Mouse (Mus musculus) cerebellum, postnatal 36 days (tissue): Measurements from ENCODE around the gene Prkci.

Experiments
- DNase-seq, 2 experiments: peaks; one replicate each; pipeline ENCODE4 v3.0.0; 2021 to 2022; ENCODE audit warnings: mixed read lengths in 2 of 2

Prkci gene

DNA sequence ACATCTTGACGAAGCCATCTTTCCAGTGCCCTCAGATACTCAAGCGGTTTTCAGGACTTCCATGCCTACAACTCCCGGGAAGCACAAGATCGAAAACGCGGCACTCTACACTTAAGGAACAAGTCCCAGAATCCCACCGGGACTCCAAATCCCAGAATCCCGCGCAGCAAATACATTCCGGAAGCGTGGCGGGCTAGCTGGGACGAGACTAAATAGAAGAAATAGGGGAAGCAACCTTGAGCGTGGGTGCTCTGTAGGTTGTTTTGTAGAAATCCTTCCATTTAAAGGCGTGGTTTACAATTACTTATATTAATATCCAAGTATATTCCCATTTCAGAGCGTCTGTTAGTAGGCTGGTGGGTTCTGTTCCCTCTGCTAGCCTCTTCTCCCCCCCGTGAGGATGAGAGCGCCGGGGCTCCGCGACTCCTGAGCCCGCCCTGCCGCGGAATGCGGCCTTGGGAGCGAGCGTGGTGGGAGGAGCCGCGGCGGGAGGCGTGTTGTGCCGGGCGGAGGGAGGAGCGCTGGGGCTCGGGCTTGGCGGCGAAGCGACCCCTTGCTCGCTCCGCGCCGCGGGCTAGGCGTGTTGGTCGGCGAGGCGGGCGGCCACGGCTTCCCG lies at the start of gene Prkci:
Prkci (plus strand) TSS at position 465 of the 616 bp plus-strand sequence.
- DNase-seq = peak; percentile 87 to 90

DNA sequence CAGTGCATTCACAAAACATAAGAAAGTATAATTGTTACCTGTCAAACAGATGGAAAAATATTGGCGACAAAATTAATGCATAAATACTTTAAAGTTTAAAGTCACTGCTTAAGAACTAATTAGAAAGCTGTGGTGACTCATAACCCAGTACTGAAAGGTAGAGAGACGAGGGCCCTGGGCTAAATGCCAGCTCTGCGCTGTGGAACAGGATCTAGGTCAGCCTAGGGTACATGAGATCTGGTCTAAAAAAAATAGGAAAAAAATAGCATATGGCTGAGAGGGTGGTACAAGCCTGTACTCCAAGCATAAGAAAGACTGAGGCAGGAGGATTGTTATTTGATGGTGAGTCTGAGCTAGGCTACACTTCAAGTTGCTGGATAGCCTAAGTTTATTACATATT lies 43.9 kb upstream of the Prkci start:
- peak; percentile 77 to 80 for DNase-seq

DNA sequence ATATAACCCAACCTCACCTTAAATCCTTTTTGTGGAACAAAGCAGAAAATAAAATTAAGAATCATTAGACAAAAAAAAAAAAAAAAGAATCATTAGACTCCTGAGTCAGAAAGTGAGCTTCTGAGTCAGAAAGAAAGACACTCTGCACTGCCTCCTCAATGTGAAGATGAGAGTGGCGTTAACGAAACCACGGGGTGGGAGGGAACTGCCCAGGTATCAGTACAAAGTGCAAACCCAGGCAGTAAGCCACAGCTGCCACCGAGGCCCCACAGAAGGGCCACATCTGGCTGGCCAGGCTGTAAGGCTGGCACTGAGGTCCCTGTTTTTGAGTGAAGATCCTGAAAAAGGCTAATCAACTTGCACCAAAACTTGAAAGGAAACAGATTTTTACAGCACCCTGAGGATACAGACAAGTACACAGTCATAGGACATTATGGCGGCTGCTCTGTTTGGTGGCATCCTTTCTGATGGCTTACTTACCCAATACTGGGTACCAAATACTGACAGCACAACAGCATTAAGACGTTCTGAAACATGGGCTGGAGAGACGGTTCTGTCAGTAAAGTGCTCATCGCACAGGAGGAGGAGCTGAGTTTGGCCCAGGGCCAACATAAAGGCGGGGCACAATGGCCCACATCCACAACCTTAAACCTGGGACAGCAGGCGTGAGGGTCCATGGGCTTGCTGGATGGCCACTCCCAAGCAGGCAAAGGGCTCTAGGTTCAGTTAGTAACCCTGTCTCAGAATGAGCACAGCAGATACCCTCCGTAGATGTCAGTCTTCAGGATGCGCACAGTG lies 43.1 kb upstream of the Prkci start:
- no peak for DNase-seq

DNA sequence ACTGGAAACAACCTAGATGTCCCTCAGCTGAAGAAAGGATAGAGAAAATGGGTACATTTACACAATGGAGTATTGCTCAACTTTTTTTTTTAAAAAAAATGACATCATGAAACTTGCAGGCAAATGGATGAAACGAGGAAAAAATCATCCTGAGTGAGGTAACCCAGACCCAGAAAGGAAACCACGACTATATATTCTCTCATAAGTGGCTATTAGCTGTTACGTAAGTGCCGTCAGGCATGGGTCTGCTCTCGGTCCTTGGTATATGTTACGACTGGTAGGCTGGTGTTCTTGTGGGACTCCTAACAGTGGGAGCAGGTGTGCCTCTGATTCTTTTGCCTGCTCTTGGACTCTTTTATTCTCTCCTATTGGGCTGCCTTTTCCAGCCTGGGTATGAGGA lies 39.2 kb upstream of the Prkci start:
- DNase-seq = no peak

DNA sequence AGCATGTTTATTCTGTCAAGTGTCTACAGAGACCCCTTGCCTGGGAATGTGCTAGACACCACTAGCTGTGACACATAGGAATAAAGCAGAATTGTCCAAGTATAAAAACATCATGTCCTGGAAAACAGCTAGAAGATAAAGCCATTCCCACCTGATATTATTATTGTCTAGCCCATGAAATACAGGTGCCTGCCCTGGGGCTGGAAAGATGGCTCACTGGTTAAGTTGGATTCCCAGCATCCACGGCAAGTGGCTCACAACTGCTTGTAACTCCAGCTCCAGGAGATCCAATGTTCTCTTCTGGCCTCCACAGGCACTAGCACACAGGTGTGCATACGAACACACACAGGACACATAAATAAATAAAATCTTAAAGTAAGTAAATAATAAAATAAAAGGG lies 36.8 kb upstream of the Prkci start:
- DNase-seq = no peak

DNA sequence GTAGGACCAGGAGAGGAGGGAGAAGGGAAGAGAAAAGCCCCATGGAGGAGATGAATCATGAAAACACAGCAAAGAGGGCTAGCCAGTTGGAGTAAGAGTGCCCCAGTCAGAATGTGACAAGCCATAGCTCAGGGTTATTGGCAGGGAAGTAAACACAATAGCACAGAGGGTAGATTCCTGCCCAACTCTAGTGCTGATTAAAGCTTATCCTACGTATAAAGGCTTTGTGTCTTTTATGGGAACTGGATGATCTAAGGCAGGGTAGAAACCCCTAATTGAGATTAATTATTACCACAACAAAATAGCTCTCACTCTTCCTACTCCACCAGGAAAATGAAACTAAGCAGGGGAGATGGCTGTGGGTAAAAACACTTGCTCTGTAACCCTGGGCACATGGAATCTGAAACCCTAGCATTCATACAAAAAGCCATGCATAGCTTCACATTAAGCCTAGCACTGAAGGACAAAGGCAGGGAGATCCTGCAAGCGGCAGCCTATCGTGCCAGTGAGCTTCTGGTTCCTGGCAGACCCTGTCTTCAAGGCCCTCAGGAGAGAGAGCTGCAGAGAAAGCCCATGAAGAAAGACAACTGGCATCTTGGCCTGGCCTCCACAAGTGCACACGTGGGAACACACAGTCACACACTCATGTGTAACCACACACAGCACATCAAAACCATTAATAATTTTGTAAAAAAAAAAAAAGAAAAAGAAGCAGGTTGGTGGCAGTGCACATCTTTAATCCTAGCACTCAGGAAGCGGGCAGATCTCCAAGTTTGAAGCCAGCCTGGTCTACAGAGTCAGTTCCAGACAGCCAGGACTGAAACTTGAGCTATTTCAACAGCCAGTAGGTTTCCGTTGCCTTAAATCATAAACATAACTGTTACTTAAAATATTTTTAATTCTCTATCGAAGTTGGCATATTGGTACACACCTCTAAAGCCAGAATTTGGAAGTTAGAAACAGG lies 35.4 kb upstream of the Prkci start:
- DNase-seq = no peak

DNA sequence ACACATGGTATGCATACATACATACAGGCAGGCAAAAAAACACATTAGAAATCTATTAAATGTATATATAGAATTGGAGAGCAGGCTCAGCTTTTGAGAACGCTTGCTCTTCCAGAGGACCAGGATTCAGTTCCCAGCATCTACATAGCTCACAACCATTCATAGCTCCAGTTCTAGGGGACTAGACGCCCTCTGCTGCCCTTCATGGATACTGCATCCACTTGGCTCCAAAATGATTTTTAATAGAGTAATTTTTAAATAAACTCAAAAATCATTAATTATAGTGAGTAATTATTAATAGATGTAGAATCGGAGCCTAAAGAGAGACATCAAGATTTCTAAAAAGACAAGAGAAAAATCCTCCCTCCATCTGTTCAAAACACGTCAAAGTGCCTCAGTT lies 32.4 kb upstream of the Prkci start:
- DNase-seq = no peak

DNA sequence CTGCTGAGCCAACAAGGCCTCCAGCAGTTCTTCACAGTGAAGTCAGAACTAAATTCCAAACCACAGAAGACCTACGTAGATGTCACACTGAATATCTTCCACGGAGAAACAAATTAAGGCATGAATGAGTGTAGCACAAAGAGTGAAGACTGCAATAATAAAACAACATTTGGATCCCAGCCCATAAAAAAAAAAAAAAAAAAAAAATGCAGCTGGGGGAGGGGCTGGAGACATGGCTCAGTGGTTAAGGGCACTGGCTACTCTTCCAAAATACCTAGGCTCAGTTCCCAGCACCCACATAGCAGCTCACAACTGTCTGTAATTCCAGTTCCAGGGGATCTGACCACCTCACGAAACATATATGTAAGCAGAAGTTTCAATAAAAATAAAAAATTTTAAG lies 31.3 kb upstream of the Prkci start:
- no peak for DNase-seq

DNA sequence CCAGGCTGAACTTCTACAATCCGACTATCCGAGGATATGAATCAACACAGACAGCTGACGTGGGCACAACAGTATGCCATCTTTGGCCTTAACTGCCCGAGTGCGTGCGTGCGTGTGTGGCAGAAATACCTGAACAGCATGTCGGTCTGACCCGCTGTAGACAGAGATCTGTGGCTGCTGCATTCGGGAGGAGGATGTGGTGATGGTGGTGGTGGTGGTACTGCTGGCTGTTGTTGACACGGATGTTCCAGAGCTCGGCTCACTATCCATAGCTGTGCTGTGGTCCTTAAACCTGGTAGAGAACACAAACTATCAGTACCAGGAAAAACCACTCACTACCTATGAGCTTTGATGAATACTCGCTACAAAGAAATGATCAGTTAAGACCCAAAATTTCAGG lies 29.9 kb upstream of the Prkci start:
- DNase-seq = no peak

DNA sequence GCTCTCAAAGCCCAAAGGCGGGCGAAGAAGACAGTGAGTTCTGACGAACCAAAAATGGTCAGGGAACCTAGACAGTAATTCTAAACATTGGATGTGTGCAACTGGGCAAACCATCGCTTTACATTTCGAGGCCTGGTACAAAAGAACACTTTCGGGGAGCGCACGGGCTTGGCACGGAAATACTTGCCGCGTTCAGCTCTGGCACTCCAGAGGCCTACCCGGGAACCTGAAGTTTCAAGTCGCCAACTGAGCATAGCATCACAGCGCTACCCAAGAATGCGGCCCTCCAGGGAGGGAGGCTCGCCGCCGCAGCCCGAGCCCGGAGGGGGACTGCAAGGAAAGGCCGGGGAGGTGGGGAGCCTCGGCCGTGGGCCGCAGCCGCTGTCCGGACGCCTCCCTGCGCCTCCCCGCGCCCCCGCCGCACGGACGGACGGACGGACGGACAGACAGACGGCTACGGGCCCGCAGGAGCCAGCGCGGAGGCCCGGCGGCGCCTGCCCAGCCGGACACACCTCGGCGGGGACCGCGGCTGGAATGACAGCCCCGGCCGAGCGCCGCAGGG lies 26.9 kb upstream of the Prkci start:
- DNase-seq = peak; percentile 48 to 49

DNA sequence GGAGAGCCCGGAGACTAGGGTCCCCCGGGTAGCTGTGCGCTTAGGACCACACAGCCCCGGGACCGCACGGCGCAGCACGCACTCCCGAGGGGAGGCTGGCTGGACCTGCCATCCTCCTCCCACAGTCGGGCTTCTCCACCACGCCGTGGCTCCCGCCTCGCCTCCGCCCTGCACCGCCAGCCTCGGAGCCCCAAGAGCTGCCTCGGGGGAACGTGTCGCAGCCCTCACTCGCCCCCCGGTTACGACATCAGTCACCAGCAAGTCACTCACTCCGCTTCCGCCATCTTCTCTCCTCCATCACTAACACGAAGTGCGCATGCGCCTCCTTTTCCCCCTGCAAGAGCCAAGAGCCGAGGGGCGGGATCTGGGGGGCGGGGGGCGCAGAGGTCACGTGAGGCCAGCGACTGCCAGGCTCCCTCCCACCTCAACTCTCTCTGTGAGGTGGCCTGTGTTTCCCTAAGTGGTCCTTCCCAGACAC lies 26.4 kb upstream of the Prkci start, which contains the start of gene Phc3:
Phc3 (minus strand) TSS at position 312 of the 478 bp plus-strand sequence.
- peak; percentile 90 to 92 for DNase-seq

DNA sequence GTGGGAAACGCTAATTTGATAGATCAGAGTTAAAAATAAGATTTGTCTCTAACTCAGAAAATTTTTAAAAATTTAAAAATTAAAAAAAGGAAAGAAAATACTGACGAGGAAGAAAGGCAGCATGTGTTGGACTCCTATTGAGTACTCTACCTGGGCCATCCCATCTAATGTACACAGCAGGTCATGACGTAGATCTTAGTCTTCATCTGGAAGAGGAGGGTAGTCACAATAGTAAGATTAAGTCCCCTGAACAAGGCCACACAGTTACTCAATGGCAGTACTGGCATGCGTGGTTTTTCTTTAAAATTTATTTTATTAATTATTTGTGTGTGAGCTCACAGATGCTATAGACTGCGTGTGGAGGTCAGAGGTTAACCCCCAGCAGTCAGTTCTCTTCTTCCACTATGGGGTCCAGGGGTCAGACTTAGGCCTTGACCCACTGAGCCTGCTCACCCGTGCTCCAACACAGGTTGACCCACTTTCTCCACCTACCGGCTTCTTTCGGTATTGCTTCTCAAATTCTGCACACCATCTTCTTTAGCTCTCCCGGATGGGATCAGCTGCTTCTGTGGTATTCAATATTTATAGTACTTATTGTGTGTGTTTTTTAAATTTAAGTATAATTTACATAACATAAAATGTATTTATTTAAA lies 20.3 kb upstream of the Prkci start:
- peak; percentile 52 to 77 for DNase-seq

DNA sequence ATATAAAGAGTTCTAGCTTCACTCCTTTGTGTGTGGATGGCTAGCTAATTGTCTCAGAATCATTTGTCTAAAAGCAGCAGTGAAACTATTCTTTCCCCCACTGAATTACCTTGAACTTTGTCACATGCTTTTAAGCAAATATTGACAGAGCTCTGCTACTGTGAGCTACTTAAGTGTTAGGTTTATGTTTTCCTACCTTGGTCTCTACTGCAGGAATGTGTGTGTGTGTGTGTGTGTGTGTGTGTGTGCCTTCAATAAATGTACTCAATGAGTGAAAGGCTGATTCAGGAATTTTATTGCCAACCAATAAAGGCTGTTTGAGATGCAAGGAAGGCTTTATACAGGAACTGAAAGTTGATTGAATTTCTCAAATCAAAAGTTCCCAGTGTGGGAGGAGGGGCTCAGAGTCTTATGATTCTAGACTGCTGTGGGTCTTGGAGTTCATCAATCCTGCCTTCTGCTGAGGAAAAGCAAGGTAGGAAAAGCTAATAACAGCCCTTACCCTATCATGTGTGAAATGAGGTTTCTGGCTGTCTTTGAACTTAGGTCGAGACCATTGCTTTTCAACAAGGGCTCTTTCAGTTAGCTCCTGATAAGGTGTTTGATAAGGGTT lies 18.4 kb upstream of the Prkci start:
- no peak for DNase-seq

DNA sequence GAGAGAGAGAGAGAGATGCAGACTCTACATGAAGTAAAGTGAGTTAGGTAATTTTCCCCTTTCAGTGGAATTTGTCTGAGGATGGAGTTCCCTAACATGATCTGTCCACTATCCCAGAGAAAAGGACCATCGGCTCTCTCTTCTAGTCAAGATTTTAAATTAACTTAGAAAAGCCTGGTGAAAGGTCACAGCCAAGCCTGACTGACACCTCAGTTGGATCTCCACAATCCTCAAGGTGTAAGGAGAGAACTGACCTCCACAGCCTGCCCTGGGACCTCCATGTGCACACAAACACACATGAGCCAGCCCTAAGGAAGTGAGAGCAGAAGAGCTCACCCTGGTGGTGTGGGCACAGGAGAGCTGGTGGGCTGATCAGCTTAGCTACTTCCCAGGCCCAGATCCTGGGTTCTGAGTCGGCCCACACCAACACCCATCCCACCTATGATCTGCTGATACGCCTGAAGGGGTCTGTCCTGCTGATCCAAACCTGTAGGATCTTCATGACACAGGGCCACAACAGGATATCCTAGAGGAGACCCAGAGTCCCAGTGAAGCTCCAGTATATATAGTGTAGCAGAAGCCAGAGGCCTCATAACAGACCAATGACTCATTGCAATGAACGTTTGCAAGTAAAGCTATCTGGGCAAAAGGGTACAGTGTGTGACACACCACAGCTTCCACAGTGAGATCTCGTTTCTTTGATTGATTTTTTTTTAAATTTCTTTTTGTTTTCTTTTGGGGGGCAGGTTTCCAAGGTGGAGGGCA lies 13.7 kb upstream of the Prkci start:
- no peak for DNase-seq

DNA sequence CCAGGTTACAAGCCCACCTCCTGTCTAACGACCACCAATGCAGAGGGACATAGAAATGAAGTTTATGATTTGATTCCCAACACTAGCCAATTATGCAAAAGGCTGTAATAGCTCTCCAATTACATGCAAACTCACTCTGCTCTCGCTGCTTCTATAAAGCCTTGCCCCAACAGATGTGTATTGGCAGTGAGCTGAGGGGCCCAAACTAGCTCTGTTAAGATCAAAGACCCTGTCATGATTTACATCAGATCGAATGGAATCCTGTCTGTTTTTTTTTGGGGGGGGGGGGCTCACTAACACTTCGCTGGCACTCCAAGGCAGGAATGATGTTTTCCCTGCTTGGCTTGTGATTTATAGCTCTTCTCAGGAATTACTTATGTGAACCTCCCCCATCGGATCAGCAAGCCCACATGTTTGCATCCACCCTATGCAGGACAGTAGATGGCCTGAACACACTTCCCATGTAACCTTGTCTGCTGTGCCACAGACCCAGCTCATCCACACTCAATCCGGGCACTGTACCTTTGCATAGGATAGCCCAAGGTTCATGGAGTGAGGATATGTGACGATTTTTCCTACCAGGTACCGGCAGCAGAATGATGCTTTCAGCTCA lies 12.5 kb upstream of the Prkci start:
- no peak for DNase-seq

DNA sequence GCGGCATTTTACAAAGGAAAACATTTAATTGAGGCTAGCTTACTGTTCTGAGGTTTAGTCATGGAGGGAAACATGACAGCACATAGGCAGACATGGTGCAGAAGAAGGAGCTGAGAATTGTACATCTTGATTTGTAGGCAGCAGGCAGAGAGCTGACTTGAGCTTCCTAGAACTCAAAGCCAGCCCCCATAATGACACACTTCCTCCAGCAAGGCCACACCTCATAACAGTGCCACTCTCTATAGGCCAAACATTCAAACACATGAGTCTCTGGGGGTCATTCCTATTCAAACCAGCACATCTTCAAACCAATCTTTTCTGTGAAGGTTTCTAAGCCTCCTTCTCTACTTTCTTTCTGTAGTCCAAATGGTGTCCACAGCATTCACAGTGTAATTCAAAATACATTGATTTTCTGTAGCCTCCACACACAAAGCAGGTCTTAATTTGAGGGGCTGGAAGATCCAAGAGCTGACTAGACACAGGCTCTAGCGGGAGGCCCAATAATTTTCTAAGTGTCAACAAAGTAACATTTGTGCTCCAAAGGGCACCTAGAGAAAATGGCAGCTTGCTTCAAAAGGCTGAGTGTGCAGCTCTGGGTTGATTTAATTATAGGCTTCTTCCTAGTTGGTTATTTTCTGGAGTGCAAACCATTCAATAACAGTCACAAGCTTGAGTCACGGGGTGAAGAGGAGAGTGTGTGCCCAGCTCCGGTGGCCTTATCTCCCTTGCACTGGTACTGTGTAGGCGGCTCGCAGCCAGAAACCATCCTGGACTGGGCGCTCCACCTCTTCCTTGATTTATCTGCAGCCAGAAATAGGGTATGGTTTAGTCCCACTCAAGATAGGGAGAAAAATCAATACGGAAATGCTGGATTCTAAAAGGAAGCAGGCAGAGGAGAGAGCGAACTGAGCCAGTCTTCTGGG lies 7.9 kb upstream of the Prkci start:
- DNase-seq = no peak

DNA sequence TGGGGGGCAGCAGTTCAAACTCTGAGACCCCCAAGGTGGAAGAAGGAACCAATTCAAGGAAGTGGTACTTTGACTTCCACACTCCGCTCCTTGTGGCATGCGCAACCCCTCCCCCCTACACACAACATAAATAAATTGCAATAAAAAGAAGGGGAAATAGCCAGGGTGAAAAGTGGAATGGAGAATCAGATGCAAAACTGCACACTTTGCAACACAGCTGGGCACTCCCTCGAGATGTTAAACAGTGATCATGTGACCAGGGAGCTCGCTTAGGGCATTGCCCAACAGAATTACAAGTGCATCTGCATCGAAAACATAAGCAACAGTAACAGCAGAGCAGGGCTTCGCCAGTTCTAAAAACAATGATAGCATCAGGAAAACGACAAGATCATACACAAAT lies 3.4 kb upstream of the Prkci start:
- DNase-seq = no peak

DNA sequence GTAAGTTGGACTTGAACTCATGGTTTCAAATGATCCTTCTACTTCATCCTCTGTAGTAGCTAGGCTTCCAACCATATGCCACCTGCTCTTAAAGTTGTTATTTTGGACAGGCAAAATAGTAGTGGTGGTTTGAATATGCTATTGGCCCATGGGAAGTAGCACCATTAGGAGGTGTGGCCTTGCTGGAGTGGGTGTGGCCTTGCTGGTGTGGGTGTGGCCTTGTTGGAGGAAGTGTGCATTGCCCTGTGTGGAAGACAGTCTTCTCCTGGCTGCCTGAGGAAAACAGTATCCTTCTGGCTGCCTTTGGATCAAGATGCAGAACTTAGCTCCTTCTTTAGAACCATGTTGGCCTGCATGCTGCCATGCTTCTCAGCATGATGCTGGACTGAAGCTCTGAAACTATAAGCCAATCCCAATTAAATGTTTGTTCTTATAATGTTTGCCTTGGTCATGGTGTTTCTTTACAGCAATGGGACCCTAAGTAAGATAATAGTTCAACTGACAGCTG lies 2.4 kb upstream of the Prkci start:
- DNase-seq = no peak

DNA sequence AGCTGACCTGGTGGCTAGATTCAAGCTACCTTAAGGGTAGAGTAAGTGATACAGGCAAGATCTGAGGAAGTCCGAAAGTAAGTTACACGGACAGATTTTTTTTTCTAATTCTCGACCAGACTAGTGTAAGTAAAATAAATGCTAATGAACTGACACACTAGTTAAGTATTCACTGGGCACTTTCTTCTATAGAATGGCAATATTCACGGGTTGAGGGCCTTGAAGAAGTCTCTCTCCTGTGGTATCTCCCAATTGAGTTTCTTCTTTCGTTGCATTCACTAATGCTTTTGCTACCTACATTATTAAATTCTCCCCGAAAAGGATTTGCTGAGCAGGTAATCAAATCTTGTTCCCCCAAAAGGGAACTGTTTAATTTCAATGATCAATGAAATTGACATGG lies 688 bp upstream of the Prkci start:
- no peak for DNase-seq
